Comparison of ENCODE assay signal across 14 mouse cellular contexts in genomic region chr2:145197076-145197475, GRCm38 (mm10). TPM values are rescaled to one million over a fixed set of nuclear protein-coding genes. Genes with fewer than 3 reads are reported as not detected.
DNase-seq lines count a peak whose midpoint lies in the region; TF ChIP-seq lines count a peak whose summit lies in the region.
"Had no signal": no experiment of that assay in that cellular context is flagged by ENCODE, and none has a peak within 500 bp of the region (broad histone marks: within the 10 kb centered on the region; RNA-seq: fewer than 3 reads in every experiment).

No protein-coding gene starts in this region.

- TF ChIP-seq POLR2A in spleen, adult 2 months (IDR thresholded peaks at IDR 0.05; ENCODE audit: low read depth, low read length), result no peak
- TF ChIP-seq POLR2A in kidney, adult 2 months (IDR thresholded peaks at IDR 0.05; ENCODE audit: low read depth, low read length), result no peak

- no peak overlapping the region for H3K4me3 ChIP-seq in spleen, adult 2 months (ENCODE audit: extremely low read depth, insufficient read depth, insufficient read length)
- H3K4me3 ChIP-seq in kidney, adult 2 months (ENCODE audit: insufficient read depth, low read depth, low read length), result no peak overlapping the region
- H3K4me3 ChIP-seq: forebrain, embryonic 15.5 days had no signal

- peaks cover 3% of the 10 kb centered on the region; the same call in 1 of the 2 replicates for H3K4me1 ChIP-seq in spleen, adult 2 months (ENCODE audit: control insufficient read depth, insufficient read depth, insufficient read length)
- H3K4me1 ChIP-seq in kidney, adult 2 months (ENCODE audit: control insufficient read depth, insufficient read depth, low read length), result no peaks in the 10 kb centered on the region
- H3K4me1 ChIP-seq: forebrain, embryonic 15.5 days had no signal

- no peaks in the 10 kb centered on the region for H3K27me3 ChIP-seq in spleen, adult 2 months (ENCODE audit: control insufficient read depth, insufficient read depth, low read length)
- no peaks in the 10 kb centered on the region for H3K27me3 ChIP-seq in kidney, adult 2 months (replicated peaks; ENCODE audit: control insufficient read depth, insufficient read depth, low read length)
- H3K27me3 ChIP-seq: forebrain, embryonic 15.5 days had no signal

- no peaks in the 10 kb centered on the region for H3K36me3 ChIP-seq in spleen, adult 2 months (ENCODE audit: control insufficient read depth, insufficient read depth, low read length)
- H3K36me3 ChIP-seq in kidney, adult 2 months (ENCODE audit: control insufficient read depth, insufficient read depth, low read length), result no peaks in the 10 kb centered on the region
- H3K36me3 ChIP-seq: forebrain, embryonic 15.5 days; G1E had no signal

- no peak for TF ChIP-seq CTCF in spleen, adult 2 months (IDR thresholded peaks at IDR 0.05; ENCODE audit: extremely low read depth, insufficient read depth, insufficient read length, insufficient replicate concordance)
- no peak for TF ChIP-seq CTCF in kidney, adult 2 months (conservative IDR thresholded peaks at IDR 0.05; ENCODE audit: insufficient read depth, insufficient read length, low read depth, low read length)

- WGBS in spleen, adult 2 months, result 44% methylated on average over 4 of the region's 4 CpGs
- WGBS in kidney, adult 2 months, result 85% methylated on average over 4 of the region's 4 CpGs

- peak; percentile 13 to 52 for DNase-seq in spleen, adult 2 months (ENCODE audit: low read depth in 1 of 2, low spot score in 2 of 2)
- no peak for DNase-seq in spleen, postnatal 14 days (ENCODE audit: low spot score in 2 of 2)
- peak; percentile 84 for DNase-seq in induced T-regulatory cell, adult 2 months (ENCODE audit: low read depth)
- DNase-seq in naive thymus-derived CD4-positive, alpha-beta T cell, adult 2 months (ENCODE audit: low read depth), result peak; percentile 81
- no peak for DNase-seq in kidney, postnatal 10 days
- no peak for DNase-seq in kidney, adult 11 months
- no peak for DNase-seq in kidney, adult 2 months
- no peak for DNase-seq in ovary, postnatal 10 days (ENCODE audit: low spot score)
- DNase-seq: adrenal gland, postnatal 25 days; heart, postnatal 4 days; kidney, postnatal 4 days; lung, adult 2 months had no signal

- H3K27ac ChIP-seq in spleen, adult 2 months (ENCODE audit: insufficient read depth, low read length), result peak overlapping the region; percentile 16; the same call in 1 of the 2 replicates
- H3K27ac ChIP-seq in kidney, adult 2 months (ENCODE audit: insufficient read depth, low read depth, low read length), result no peak overlapping the region
- H3K27ac ChIP-seq: forebrain, embryonic 15.5 days had no signal

RNA-seq across cellular contexts. Expression of gene Slc24a3, which starts 29.5 kb away (rescaled TPM):
- polyA plus RNA-seq in spleen, adult 2 months (2012; rRNA removed), result 1.9 and 2.4 TPM in 2 replicates
- 3.4 and 3.7 TPM in 2 replicates for polyA plus RNA-seq in kidney, adult 2 months (2012; rRNA removed)
- polyA plus RNA-seq: G1E had no signal

Comparison
In these comparisons a context has a peak if more than half of its experiments do, and no peak if none do; other contexts are left out.
1. DNase-seq: peak in spleen, adult 2 months (2 of 2), induced T-regulatory cell, adult 2 months (single experiment) and naive thymus-derived CD4-positive, alpha-beta T cell, adult 2 months (single experiment); none in spleen, postnatal 14 days (0 of 2), kidney, postnatal 10 days (single experiment), kidney, adult 11 months (single experiment), kidney, adult 2 months (single experiment) and ovary, postnatal 10 days (single experiment).